Mouse (Mus musculus) MEL (cell line): ENCODE data around the gene Ppp2r5d. TPM values are rescaled to one million over a fixed set of nuclear protein-coding genes. Genes with fewer than 3 reads are reported as not detected.
A peak's percentile ranks its signal among the peaks of the same experiment; 100 is the strongest.

Experiments used
- DNase-seq: peaks from one replicate; pipeline ENCODE4 v3.0.0; 2011; ENCODE audit warnings: low read depth, low spot score
- H3K27ac ChIP-seq: 2 replicates; pipeline ENCODE4 v1.5.1; 2012; ENCODE audit warnings: low read depth, mild to moderate bottlenecking, control low read depth, low read length, moderate library complexity; ENCODE audit not compliant: control insufficient read depth
- H3K27me3 ChIP-seq, 2 experiments: fragments of 150-350 bp in 1 of 2; sonication (generic) in 1 of 2; 2 replicates each; pipeline ENCODE4 v1.6.1; 2012; ENCODE audit warnings: low read length in 2 of 2, mild to moderate bottlenecking in 2 of 2, improper control_type of control experiment in 1 of 2, moderate library complexity in 1 of 2; ENCODE audit not compliant: insufficient read depth in 2 of 2, control insufficient read depth in 1 of 2
- H3K36me3 ChIP-seq, 2 experiments: 2 replicates each; pipeline ENCODE4 v1.6.1; 2012 to 2014; ENCODE audit warnings: low read length in 2 of 2, improper control_type of control experiment in 1 of 2, inconsistent platforms in 1 of 2, mild to moderate bottlenecking in 1 of 2; ENCODE audit not compliant: insufficient read depth in 2 of 2, control insufficient read depth in 1 of 2
- H3K4me1 ChIP-seq, 2 experiments: fragments of 150-350 bp in 1 of 2; sonication (generic) in 1 of 2; 2 replicates each; pipeline ENCODE4 v1.6.1; 2012; ENCODE audit warnings: low read length in 2 of 2, improper control_type of control experiment in 1 of 2, mild to moderate bottlenecking in 1 of 2; ENCODE audit not compliant: insufficient read depth in 2 of 2, control insufficient read depth in 1 of 2
- H3K4me3 ChIP-seq, 2 experiments: fragments of 150-350 bp in 1 of 2; sonication (generic) in 1 of 2; 2 replicates each; pipeline ENCODE4 v1.5.1; 2012; ENCODE audit warnings: low read depth in 2 of 2, low read length in 2 of 2, mild to moderate bottlenecking in 2 of 2, moderate library complexity in 2 of 2, control low read depth in 1 of 2, improper control_type of control experiment in 1 of 2; ENCODE audit not compliant: control insufficient read depth in 1 of 2, insufficient read depth in 1 of 2
- H3K79me2 ChIP-seq: 2 replicates; pipeline ENCODE4 v1.6.1; 2012; ENCODE audit warnings: mild to moderate bottlenecking, low read length, moderate library complexity; ENCODE audit not compliant: control insufficient read depth, poor library complexity, insufficient read depth
- H3K9ac ChIP-seq: 2 replicates; pipeline ENCODE4 v1.6.1; 2012; ENCODE audit warnings: low read depth, mild to moderate bottlenecking, control low read depth, low read length, moderate library complexity; ENCODE audit not compliant: control insufficient read depth, poor library complexity, severe bottlenecking
- H3K9me3 ChIP-seq: fragments of 150-350 bp; sonication (generic); replicated peaks from 2 replicates; pipeline ENCODE4 v1.6.1; 2012; ENCODE audit warnings: mild to moderate bottlenecking, low read length, improper control_type of control experiment, moderate library complexity; ENCODE audit not compliant: insufficient read depth
- BHLHE40 ChIP-seq: IDR thresholded peaks from 2 replicates; pipeline ENCODE4 v1.6.1; 2012; ENCODE audit warnings: low read depth, mild to moderate bottlenecking, inconsistent platforms, low read length, improper control_type of control experiment, borderline replicate concordance
- CHD2 ChIP-seq: IDR thresholded peaks from 2 replicates; pipeline ENCODE4 v1.6.1; 2011; ENCODE audit warnings: low read length, improper control_type of control experiment
- CTCF ChIP-seq, 3 experiments: IDR thresholded peaks in 2 of 3; conservative IDR thresholded peaks in 1 of 3; 2 replicates each; pipeline ENCODE4 v1.5.1; 2011 to 2012; ENCODE audit warnings: low read length in 3 of 3, low read depth in 2 of 3, mild to moderate bottlenecking in 2 of 3, improper control_type of control experiment in 1 of 3, inconsistent platforms in 1 of 3, mixed read lengths in 1 of 3, moderate library complexity in 1 of 3; ENCODE audit not compliant: control insufficient read depth in 1 of 3, insufficient read depth in 1 of 3, poor library complexity in 1 of 3, severe bottlenecking in 1 of 3
- ELF1 ChIP-seq: IDR thresholded peaks from 2 replicates; pipeline ENCODE4 v1.6.1; 2014; ENCODE audit warnings: low read depth, mild to moderate bottlenecking, inconsistent platforms, low read length, improper control_type of control experiment, moderate library complexity
- ETS1 ChIP-seq: IDR thresholded peaks from 2 replicates; pipeline ENCODE4 v1.6.1; 2012; ENCODE audit warnings: low read depth, mild to moderate bottlenecking, inconsistent platforms, low read length, improper control_type of control experiment, moderate library complexity
- GABPA ChIP-seq: IDR thresholded peaks from 2 replicates; pipeline ENCODE4 v1.6.1; 2012; ENCODE audit warnings: low read depth, mild to moderate bottlenecking, inconsistent platforms, low read length, improper control_type of control experiment, moderate library complexity
- GATA1 ChIP-seq: IDR thresholded peaks from 2 replicates; pipeline ENCODE4 v1.6.1; 2011; ENCODE audit warnings: low read depth, low read length, improper control_type of control experiment
- HCFC1 ChIP-seq: IDR thresholded peaks from 2 replicates; pipeline ENCODE4 v1.6.1; 2012; ENCODE audit warnings: low read depth, mild to moderate bottlenecking, inconsistent platforms, low read length, improper control_type of control experiment, moderate library complexity
- MAFK ChIP-seq: IDR thresholded peaks from 2 replicates; pipeline ENCODE4 v1.6.1; 2011; ENCODE audit warnings: low read depth, mild to moderate bottlenecking, low read length, improper control_type of control experiment, borderline replicate concordance
- MAX ChIP-seq: IDR thresholded peaks from 2 replicates; pipeline ENCODE4 v1.6.1; 2011; ENCODE audit warnings: low read length, improper control_type of control experiment
- MXI1 ChIP-seq: IDR thresholded peaks from 2 replicates; pipeline ENCODE4 v1.6.1; 2011; ENCODE audit warnings: mild to moderate bottlenecking, low read depth, low read length, improper control_type of control experiment
- MYC ChIP-seq: IDR thresholded peaks from 2 replicates; pipeline ENCODE4 v1.6.1; 2011; ENCODE audit warnings: low read depth, mild to moderate bottlenecking, low read length, improper control_type of control experiment, moderate library complexity
- NELFE ChIP-seq: IDR thresholded peaks from 2 replicates; pipeline ENCODE4 v1.6.1; 2011; ENCODE audit warnings: low read depth, low read length, improper control_type of control experiment
- NRF1 ChIP-seq: IDR thresholded peaks from 2 replicates; pipeline ENCODE4 v1.6.1; 2014; ENCODE audit warnings: low read depth, mild to moderate bottlenecking, inconsistent platforms, low read length, improper control_type of control experiment, moderate library complexity; ENCODE audit not compliant: poor library complexity, insufficient read depth, severe bottlenecking
- POLR2A ChIP-seq, 2 experiments: IDR thresholded peaks; 2 replicates each; pipeline ENCODE4 v1.6.1; 2011 to 2012; ENCODE audit warnings: low read length in 2 of 2, mild to moderate bottlenecking in 2 of 2, control low read depth in 1 of 2, improper control_type of control experiment in 1 of 2, low read depth in 1 of 2, moderate library complexity in 1 of 2; ENCODE audit not compliant: control insufficient read depth in 1 of 2, insufficient read depth in 1 of 2, poor library complexity in 1 of 2
- POLR2AphosphoS2 ChIP-seq: IDR thresholded peaks from 2 replicates; pipeline ENCODE4 v1.6.1; 2011; ENCODE audit warnings: low read length, improper control_type of control experiment
- POLR2AphosphoS5 ChIP-seq: IDR thresholded peaks from 2 replicates; pipeline ENCODE4 v1.6.1; 2012; ENCODE audit warnings: low read depth, borderline replicate concordance, mild to moderate bottlenecking, inconsistent platforms, low read length, moderate library complexity, mixed read lengths
- RAD21 ChIP-seq: IDR thresholded peaks from 2 replicates; pipeline ENCODE4 v1.6.1; 2011; ENCODE audit warnings: mild to moderate bottlenecking, low read depth, low read length, improper control_type of control experiment
- RCOR1 ChIP-seq: IDR thresholded peaks from 2 replicates; pipeline ENCODE4 v1.6.1; 2012; ENCODE audit warnings: low read depth, mild to moderate bottlenecking, inconsistent platforms, low read length, improper control_type of control experiment
- SIN3A ChIP-seq: IDR thresholded peaks from 2 replicates; pipeline ENCODE4 v1.6.1; 2012; ENCODE audit warnings: low read length, improper control_type of control experiment, inconsistent platforms
- TAL1 ChIP-seq: IDR thresholded peaks from 2 replicates; pipeline ENCODE4 v1.6.1; 2012; ENCODE audit warnings: mild to moderate bottlenecking, inconsistent platforms, low read length, moderate library complexity, mixed read lengths
- TBP ChIP-seq: IDR thresholded peaks from 2 replicates; pipeline ENCODE4 v1.8.0; 2011; ENCODE audit warnings: low read depth, low read length, improper control_type of control experiment
- TCF12 ChIP-seq: IDR thresholded peaks from 2 replicates; pipeline ENCODE4 v1.6.1; 2014; ENCODE audit warnings: low read depth, mild to moderate bottlenecking, inconsistent platforms, low read length, improper control_type of control experiment, moderate library complexity
- USF1 ChIP-seq: IDR thresholded peaks from 2 replicates; pipeline ENCODE4 v1.6.1; 2014; ENCODE audit warnings: low read depth, mild to moderate bottlenecking, inconsistent platforms, low read length, improper control_type of control experiment, moderate library complexity
- ZKSCAN1 ChIP-seq: IDR thresholded peaks from 2 replicates; pipeline ENCODE4 v1.6.1; 2012; ENCODE audit warnings: low read depth, mild to moderate bottlenecking, inconsistent platforms, low read length, improper control_type of control experiment, moderate library complexity
- ZMIZ1 ChIP-seq: IDR thresholded peaks from 2 replicates; pipeline ENCODE4 v1.6.1; 2012; ENCODE audit warnings: low read depth, mild to moderate bottlenecking, inconsistent platforms, low read length, improper control_type of control experiment, moderate library complexity
- polyA plus RNA-seq, 2 experiments: library from polyadenylated mRNA; stranded (reverse) in 1 of 2; unstranded in 1 of 2; fragments of >175 nt in 1 of 2; fragments of >200 nt in 1 of 2; gene quantifications; 2 replicates each; pipeline versions ENCODE4 v1.2.1 to v1.2.4; 2012; ENCODE audit warnings: low replicate concordance in 2 of 2, low read depth in 1 of 2; ENCODE audit not compliant: insufficient read length in 2 of 2, insufficient read depth in 1 of 2, missing spikeins in 1 of 2
- total RNA-seq: library from RNA; depleted of rRNA; stranded (reverse); fragments of 300-350 nt; gene quantifications from 2 replicates; pipeline ENCODE4 v1.2.3, GENCODE M21; 2012

Gene Ppp2r5d
- total and polyA plus RNA-seq, 3 experiments: 47.6 to 82.9 (median 80.4) TPM

- Histone ChIP-seq H3K27me3 (no peaks in the 10 kb centered on the region), H3K79me2 (peaks cover 24% of the 10 kb centered on the region), H3K4me1 (peaks cover 0 to 14% of the 10 kb centered on the region in 2 experiments; a peak in 3 of 4 replicates), H3K4me3 (peak within 1 kb of the TSS; percentile 82 to 89), H3K9me3 (no peaks in the 10 kb centered on the region)
- peak; percentile 97 for TF ChIP-seq SIN3A
- no peak for TF ChIP-seq RAD21
- TF ChIP-seq ELF1: peak; percentile 97
- no peak for TF ChIP-seq MAFK
- peak; percentile 68 for TF ChIP-seq TBP
- TF ChIP-seq BHLHE40: peak; percentile 36; the same call in 1 of the 2 replicates
- peak; percentile 60 for TF ChIP-seq ZKSCAN1
- TF ChIP-seq POLR2AphosphoS2: peak; percentile 100
- peak; percentile 70; the same call in 1 of the 2 replicates for TF ChIP-seq POLR2AphosphoS5
- 0 out of 2 replicates have a peak, but pooled peaks have one; percentile 15 for TF ChIP-seq USF1
- no peak for TF ChIP-seq GATA1
- TF ChIP-seq MYC: 0 out of 2 replicates have a peak, but pooled peaks have one; percentile 74
- TF ChIP-seq TAL1: no peak
- no peak for TF ChIP-seq CTCF (IDR thresholded peaks at IDR 0.05 in 2 of 3, conservative IDR thresholded peaks at IDR 0.05 in 1 of 3; ENCODE audit: control insufficient read depth in 1 of 3, insufficient read depth in 1 of 3, low read depth in 2 of 3, low read length in 3 of 3, poor library complexity in 1 of 3, severe bottlenecking in 1 of 3)
- peak; percentile 46 for TF ChIP-seq TCF12
- peak; percentile 45; the same call in 1 of the 2 replicates for TF ChIP-seq RCOR1
- peak; percentile 91 for TF ChIP-seq HCFC1
- 0 out of 2 replicates have a peak, but pooled peaks have one; percentile 37 for TF ChIP-seq NRF1
- no peak for TF ChIP-seq GABPA
- TF ChIP-seq ZMIZ1: peak; percentile 97
- peak; percentile 60; the same call in 1 of the 2 replicates for TF ChIP-seq CHD2
- TF ChIP-seq MAX: peak; percentile 86
- peak; percentile 91 to 94 for TF ChIP-seq POLR2A (IDR thresholded peaks at IDR 0.05; ENCODE audit: control insufficient read depth in 1 of 2, insufficient read depth in 1 of 2, low read depth in 1 of 2, low read length in 2 of 2, poor library complexity in 1 of 2)
- TF ChIP-seq MXI1: peak; percentile 93
- TF ChIP-seq NELFE: peak; percentile 81
- peak; percentile 48 for TF ChIP-seq ETS1
- TF ChIP-seq, all 39 proteins: peak for 20
- Histone ChIP-seq H3K9ac (peak within 1 kb of the TSS; percentile 88), H3K36me3 (peaks cover 0 to 13% of the 10 kb centered on the region in 2 experiments; a peak in 2 of 4 replicates), H3K27ac (peak within 1 kb of the TSS; percentile 81)
- DNase-seq: peak; percentile 97
Measured at GRCm38 (mm10) chr17:46673850-46674529, 30.9 kb downstream of the Ppp2r5d start, which contains the start of gene Rrp36. TSS of gene Rrp36 (minus strand) at chr17:46674352.
